Mouse (Mus musculus): ENCODE results near the gene Ankrd13d. TPM values are rescaled to one million over a fixed set of nuclear protein-coding genes. Genes with fewer than 3 reads are reported as not detected.
A peak's percentile ranks its signal among the peaks of the same experiment; 100 is the strongest.
"Not testable (repeated sequence)": the region's sequence is repeated elsewhere in the genome, so short reads cannot be mapped to it uniquely, and the experiment has no call there.

Ankrd13d gene
- polyA plus RNA-seq, 1 experiment from 2014 or later, result 13.5 TPM

DNA sequence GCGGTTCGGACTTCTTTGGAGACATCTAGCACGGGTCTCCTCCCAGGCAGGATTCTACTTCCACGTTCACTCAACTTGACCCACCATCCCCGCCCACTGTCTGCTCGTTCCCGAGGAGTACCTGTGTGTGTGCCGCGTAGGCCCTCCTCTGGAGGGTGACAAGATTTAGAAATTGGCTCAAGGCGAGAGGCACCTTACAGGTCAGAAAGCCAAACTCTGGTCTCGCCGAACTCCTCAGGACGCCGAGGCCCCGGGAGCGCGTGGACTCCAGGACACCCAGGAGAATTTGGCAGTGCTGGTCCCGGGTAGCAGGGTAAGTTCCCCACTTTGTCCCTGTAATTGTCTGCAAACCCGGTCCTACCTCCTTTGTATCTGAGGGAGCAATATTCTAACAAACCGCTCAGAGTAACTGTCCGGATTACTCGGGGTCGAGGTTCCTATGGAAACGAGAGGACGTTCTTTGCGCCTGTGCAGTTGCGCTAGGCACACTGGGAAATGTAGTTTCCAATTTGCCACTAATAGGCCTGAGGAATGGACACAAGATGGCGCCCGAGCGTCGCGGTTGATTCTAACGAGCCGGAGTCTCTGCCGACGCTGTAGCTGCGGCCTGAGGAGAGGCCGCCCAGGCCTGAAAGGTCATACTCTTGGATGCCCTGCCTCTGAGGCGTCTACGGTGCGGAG lies 25.6 kb downstream of the Ankrd13d start:
- whole genome bisulfite sequencing, result under 1% methylated on average over 41 of the region's 41 CpGs
- Histone ChIP-seq H3K27me3 (no peaks in the 10 kb centered on the region), H3K27ac (no peak overlapping the region)

DNA sequence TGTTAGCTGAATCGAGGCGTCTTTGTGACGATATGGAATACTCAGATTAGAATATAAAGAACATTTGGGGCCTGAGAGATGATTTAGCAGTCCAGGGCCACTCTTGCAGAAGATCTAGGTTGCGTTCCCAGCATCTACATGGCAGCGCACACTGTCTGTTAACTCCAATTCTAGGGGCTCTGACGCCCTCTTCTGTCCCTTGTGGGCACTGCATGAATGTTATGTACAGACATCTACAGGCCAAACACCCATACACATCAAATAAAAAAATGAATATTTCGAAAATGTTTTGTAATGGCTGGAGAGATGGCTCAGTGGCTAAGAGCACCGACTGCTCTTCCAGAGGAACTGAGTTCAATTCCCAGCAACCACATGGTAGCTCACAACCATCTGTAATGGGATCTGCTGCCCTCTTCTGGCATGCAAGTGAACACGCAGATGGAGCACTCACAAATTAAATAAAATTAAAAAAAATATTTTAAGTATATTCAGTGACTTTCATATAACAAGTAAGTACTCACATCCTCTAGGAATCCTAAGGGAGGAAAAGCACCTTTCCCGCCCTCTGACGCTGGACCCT lies 27.3 kb downstream of the Ankrd13d start:
- Histone ChIP-seq H3K4me1 (peaks cover 15% of the 10 kb centered on the region), H3K4me3 (no peak overlapping the region), H3K36me3 (no peaks in the 10 kb centered on the region), H3K27me3 (no peaks in the 10 kb centered on the region), H3K27ac (no peak overlapping the region), H3K9ac (no peak overlapping the region), H3K4me2 (no peak overlapping the region), H3K9me3 (no peaks in the 10 kb centered on the region)
- ATAC-seq (ENCODE audit: insufficient number of reproducible peaks, insufficient read depth, low FRiP score, low TSS enrichment, low read depth), result no peak
- WGBS, result 73% methylated on average over 11 of the region's 11 CpGs

More for the DNA sequence above, 25.6 kb downstream of the Ankrd13d start:
- peaks cover 15% of the 10 kb centered on the region for H3K4me1 ChIP-seq
- H3K4me3 ChIP-seq, result peak overlapping the region; percentile 67
- peak; percentile 80 for ATAC-seq (ENCODE audit: insufficient number of reproducible peaks, insufficient read depth, low FRiP score, low TSS enrichment, low read depth)
- H3K4me2 ChIP-seq, result peak overlapping the region; percentile 89
- no peaks in the 10 kb centered on the region for H3K9me3 ChIP-seq
- H3K36me3 ChIP-seq, result no peaks in the 10 kb centered on the region
- H3K9ac ChIP-seq, result peak overlapping the region; percentile 77

DNA sequence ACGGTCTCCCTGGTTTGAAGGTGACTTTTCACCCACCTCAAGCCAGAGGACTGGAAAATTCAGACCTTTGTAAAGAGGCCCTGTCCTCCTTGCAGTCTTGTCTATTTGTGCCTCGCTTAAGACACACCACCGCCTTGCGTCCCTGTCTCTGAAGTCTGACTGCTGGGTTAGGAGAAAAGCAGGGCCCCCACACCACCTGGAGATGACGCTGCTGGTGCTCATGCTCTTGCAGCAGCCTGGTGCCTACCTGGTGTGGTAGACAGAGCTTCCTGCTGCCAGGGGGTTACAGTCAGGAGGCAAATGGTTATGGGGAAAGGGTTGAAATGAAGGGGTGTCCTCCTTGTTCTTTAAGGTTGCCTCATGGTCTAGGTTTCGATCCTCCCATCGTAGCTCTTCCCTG lies 28.7 kb downstream of the Ankrd13d start:
- Histone ChIP-seq H3K9ac (no peak overlapping the region), H3K4me2 (no peak overlapping the region), H3K27me3 (no peaks in the 10 kb centered on the region), H3K4me3 (no peak overlapping the region), H3K9me3 (no peaks in the 10 kb centered on the region), H3K27ac (no peak overlapping the region), H3K4me1 (peaks cover 13% of the 10 kb centered on the region), H3K36me3 (no peaks in the 10 kb centered on the region)
- 87% methylated on average over 7 of the region's 7 CpGs for WGBS
- ATAC-seq (ENCODE audit: insufficient number of reproducible peaks, insufficient read depth, low FRiP score, low TSS enrichment, low read depth), result no peak

DNA sequence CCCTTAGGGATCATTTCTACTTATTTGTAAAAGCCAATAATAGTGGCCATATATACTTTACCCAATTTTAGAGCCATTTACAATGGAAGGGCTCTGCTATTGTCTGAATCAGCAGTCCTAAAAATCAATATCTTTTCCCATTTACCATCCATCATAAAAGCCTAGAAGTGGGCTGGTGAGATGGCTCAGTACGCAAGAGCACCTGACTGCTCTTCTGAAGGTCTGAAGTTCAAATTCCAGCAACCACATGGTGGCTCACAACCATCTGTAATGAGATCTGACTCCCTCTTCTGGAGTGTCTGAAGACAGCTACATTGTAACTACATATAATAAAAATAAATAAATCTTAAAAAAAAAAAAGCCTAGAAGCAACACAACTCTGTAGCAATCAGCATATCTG lies 34.3 kb downstream of the Ankrd13d start:
- WGBS, result 54% methylated on average over 1 of the region's 1 CpGs
- H3K9me3 ChIP-seq; H3K27me3 ChIP-seq; H3K9ac ChIP-seq; H3K27ac ChIP-seq; ATAC-seq (ENCODE audit: insufficient number of reproducible peaks, insufficient read depth, low FRiP score, low TSS enrichment, low read depth); H3K4me3 ChIP-seq; H3K4me2 ChIP-seq; H3K36me3 ChIP-seq; H3K4me1 ChIP-seq: not testable (repeated sequence)

DNA sequence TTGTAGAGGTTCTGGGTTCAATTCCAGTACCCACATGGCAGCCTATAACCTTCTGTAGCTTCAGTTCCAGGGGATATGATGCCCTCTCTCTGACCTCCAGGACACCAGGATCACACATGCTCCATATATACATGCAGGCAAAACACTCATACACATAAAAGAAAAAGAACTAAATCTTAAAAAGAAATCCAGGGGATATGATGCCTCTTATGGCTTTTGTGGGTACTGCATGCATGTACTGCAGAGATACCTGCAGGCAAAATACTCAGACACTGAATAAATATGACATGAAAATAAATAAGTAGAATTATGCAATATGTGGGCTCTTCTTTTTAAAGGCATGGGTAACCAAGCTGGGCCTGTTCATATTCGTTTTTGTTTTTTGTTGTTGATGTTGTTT lies 35.9 kb downstream of the Ankrd13d start:
- Histone ChIP-seq H3K27me3 (no peaks in the 10 kb centered on the region), H3K9me3 (no peaks in the 10 kb centered on the region), H3K36me3 (no peaks in the 10 kb centered on the region), H3K9ac (no peak overlapping the region), H3K4me3 (no peak overlapping the region), H3K4me2 (no peak overlapping the region), H3K4me1 (no peaks in the 10 kb centered on the region), H3K27ac (no peak overlapping the region)
- WGBS, result 48% methylated on average over 1 of the region's 1 CpGs
- no peak for ATAC-seq (ENCODE audit: insufficient number of reproducible peaks, insufficient read depth, low FRiP score, low TSS enrichment, low read depth)

DNA sequence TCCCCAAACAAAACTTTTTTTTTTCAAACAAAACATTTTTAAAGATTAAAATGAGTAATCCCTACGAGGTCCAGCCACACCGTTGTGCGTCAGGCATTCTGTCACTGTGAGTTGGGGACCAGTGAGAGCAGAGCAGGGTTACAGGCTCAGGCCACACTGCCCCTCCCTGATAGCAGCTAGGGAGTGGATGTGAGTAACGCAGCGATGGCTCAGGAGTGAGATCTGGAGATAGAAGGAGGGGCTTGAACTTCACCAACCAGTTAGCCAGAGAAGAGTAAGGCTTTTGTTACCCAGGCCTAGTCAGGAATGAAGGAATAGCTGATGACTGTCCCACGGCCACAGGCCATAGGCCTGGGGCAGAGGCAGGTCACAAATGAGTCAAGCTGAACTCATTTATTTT lies 38.2 kb downstream of the Ankrd13d start:
- H3K9ac ChIP-seq, result no peak overlapping the region
- H3K4me1 ChIP-seq, result no peaks in the 10 kb centered on the region
- H3K27me3 ChIP-seq, result no peaks in the 10 kb centered on the region
- H3K9me3 ChIP-seq, result no peaks in the 10 kb centered on the region
- H3K4me3 ChIP-seq, result no peak overlapping the region
- H3K36me3 ChIP-seq, result no peaks in the 10 kb centered on the region
- H3K27ac ChIP-seq, result no peak overlapping the region
- WGBS, result 83% methylated on average over 6 of the region's 6 CpGs
- H3K4me2 ChIP-seq, result no peak overlapping the region
- ATAC-seq (ENCODE audit: insufficient number of reproducible peaks, insufficient read depth, low FRiP score, low TSS enrichment, low read depth), result no peak

DNA sequence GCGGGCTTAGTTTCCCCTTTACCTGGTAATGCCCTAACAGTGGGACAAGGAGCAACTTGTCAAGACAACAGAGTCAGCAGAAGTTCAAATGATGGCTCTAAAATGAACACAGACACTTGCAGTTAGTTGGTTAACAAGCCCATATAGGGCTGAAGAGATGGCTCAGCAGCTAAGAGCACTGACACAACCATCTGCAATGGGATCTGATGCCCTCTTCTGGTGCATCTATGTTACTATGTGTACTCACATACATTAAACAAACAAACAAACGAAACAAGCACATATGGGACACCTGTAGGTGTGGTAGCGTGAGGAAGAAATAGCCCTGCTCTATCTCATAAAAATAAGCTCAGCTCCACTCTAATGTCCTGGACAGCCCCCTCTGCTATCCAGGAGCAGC lies 40.5 kb downstream of the Ankrd13d start:
- H3K4me3 ChIP-seq, result no peak overlapping the region
- H3K4me2 ChIP-seq, result no peak overlapping the region
- H3K9ac ChIP-seq, result no peak overlapping the region
- H3K27ac ChIP-seq, result no peak overlapping the region
- WGBS, result 66% methylated on average over 3 of the region's 3 CpGs
- H3K4me1 ChIP-seq, result no peaks in the 10 kb centered on the region
- no peaks in the 10 kb centered on the region for H3K9me3 ChIP-seq
- ATAC-seq (ENCODE audit: insufficient number of reproducible peaks, insufficient read depth, low FRiP score, low TSS enrichment, low read depth), result no peak
- no peaks in the 10 kb centered on the region for H3K27me3 ChIP-seq
- no peaks in the 10 kb centered on the region for H3K36me3 ChIP-seq

DNA sequence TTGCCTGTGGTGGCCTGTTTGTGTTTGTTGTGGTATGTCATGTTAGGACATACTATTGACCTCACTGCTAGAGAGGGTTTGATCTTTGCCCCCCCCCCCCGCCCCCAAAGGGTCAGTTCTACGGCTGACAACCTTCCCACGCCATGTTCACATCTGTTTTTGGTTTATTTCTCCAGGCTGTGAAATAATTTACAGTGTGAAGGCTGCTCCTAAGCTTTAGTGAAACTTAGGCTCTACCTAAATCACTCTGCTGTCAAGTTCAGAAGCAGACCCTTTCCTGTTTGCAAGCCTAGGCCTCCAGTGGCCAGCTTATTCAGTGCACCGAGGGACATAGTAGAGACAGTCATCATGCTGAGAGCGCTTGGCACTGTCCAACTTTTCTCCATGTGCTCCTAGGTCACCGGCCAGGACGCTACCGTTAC lies 42.7 kb downstream of the Ankrd13d start:
- no peak overlapping the region for H3K4me2 ChIP-seq
- no peaks in the 10 kb centered on the region for H3K4me1 ChIP-seq
- no peak overlapping the region for H3K27ac ChIP-seq
- H3K9me3 ChIP-seq, result no peaks in the 10 kb centered on the region
- WGBS, result 45% methylated on average over 8 of the region's 8 CpGs
- ATAC-seq (ENCODE audit: insufficient number of reproducible peaks, insufficient read depth, low FRiP score, low TSS enrichment, low read depth), result no peak
- no peaks in the 10 kb centered on the region for H3K27me3 ChIP-seq
- no peak overlapping the region for H3K4me3 ChIP-seq
- H3K9ac ChIP-seq, result no peak overlapping the region
- H3K36me3 ChIP-seq, result no peaks in the 10 kb centered on the region

DNA sequence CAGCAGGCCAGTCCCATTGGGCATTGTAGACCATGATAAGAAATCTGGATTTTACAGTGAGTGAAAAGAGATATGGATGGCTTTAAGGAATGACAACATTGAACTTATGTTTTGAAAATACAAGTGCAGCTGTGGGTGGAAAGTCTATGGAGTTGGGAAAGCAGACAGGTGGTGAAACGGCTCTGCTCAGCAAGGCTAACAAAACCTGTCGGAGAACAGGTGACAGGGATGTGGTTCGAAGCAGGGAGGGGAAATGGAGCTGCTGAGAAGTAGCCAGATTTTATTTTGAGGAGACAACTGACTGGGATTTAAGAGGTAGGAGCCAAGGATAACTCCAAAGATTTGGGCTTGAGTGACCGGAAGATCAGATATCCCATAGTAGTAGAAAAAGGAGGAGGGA lies 48.4 kb downstream of the Ankrd13d start:
- Histone ChIP-seq H3K27me3 (peaks cover 6% of the 10 kb centered on the region; the same call in 1 of the 2 replicates), H3K9me3 (no peaks in the 10 kb centered on the region), H3K9ac (no peak overlapping the region), H3K27ac (no peak overlapping the region), H3K4me3 (no peak overlapping the region), H3K4me2 (no peak overlapping the region), H3K36me3 (no peaks in the 10 kb centered on the region), H3K4me1 (peaks cover 13% of the 10 kb centered on the region)
- no peak for ATAC-seq (ENCODE audit: insufficient number of reproducible peaks, insufficient read depth, low FRiP score, low TSS enrichment, low read depth)
- WGBS, result 73% methylated on average over 4 of the region's 4 CpGs

DNA sequence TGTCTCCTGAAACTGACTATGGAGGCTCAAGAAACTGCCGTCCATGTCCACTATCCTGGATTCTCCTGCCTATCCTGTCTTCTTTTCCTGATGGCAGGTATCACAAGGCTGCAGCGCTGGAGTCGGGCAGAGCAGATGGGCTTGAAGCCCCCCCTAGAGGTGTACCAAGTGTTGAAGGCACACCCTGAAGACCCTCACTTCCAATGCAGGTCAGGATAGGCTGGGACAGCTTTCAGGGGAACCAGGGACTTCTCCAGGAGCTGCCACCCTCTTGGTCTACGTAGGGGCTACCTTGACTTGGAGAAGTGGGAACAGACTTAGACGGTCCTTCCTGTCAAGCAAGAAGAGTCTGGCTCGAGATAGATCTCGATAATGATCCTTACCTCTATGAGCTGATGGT lies 50.3 kb downstream of the Ankrd13d start:
- Histone ChIP-seq H3K4me2 (peak overlapping the region; percentile 80), H3K27ac (no peak overlapping the region), H3K9me3 (no peaks in the 10 kb centered on the region), H3K27me3 (peaks cover 10% of the 10 kb centered on the region), H3K4me3 (peak overlapping the region; percentile 58; the same call in 1 of the 2 replicates), H3K36me3 (no peaks in the 10 kb centered on the region), H3K9ac (peak overlapping the region; percentile 72), H3K4me1 (peaks cover 25% of the 10 kb centered on the region)
- WGBS, result 85% methylated on average over 7 of the region's 7 CpGs
- ATAC-seq (ENCODE audit: insufficient number of reproducible peaks, insufficient read depth, low FRiP score, low TSS enrichment, low read depth), result no peak

DNA sequence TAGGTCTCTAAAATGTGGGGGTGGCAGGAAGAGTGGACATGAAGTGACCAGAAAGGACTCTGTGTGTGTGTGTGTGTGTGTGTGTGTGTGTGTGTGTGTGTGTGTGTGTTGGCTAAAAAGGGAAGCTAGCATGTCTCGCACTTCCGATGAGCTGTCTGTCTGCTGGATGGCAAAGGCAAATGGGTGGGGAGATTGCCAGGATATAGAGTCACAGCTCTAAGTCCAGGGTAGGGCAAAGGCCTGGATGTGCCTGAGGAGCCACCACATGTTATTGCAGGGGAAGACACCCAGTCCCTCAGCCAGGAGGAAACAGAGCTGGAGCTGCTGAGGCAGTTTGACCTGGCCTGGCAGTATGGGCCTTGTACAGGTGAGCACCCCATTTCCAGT lies 50.8 kb downstream of the Ankrd13d start:
- peak overlapping the region; percentile 72 for H3K9ac ChIP-seq
- WGBS, result 50% methylated on average over 1 of the region's 2 CpGs
- H3K4me1 ChIP-seq, result peaks cover 26% of the 10 kb centered on the region
- H3K27me3 ChIP-seq, result peaks cover 10% of the 10 kb centered on the region
- peak overlapping the region; percentile 58 for H3K4me3 ChIP-seq
- ATAC-seq (ENCODE audit: insufficient number of reproducible peaks, insufficient read depth, low FRiP score, low TSS enrichment, low read depth), result no peak
- H3K4me2 ChIP-seq, result peak overlapping the region; percentile 80
- no peaks in the 10 kb centered on the region for H3K36me3 ChIP-seq
- peak overlapping the region; percentile 44; the same call in 1 of the 2 replicates for H3K27ac ChIP-seq
- H3K9me3 ChIP-seq, result no peaks in the 10 kb centered on the region

Data from embryonic facial prominence, embryonic 13.5 days (tissue).